Mouse (Mus musculus): ENCODE data around the gene Sh3tc1. TPM values are rescaled to one million over a fixed set of nuclear protein-coding genes. Genes with fewer than 3 reads are reported as not detected.

Sh3tc1 gene
- total RNA-seq, 1 experiment from 2014 or later = 8.5 TPM

DNA sequence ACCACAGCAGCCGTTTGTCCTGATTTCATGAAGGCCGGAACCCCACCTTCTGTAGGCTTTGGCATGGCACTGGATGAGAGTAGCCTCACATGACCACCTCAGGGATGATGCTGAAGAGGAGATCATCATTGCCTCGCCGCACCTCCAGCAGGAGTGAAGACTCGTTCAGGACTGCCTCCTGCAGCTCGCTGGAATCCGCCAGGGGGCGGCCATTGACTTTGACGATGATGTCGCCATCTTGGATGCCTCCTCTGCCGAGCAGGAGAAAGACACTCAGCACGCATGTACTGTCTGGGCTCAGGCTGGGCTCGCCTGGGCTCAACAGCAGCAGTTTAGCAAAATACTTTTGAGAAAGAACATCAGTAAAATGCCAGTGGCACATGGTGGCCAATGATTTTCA lies 86.9 kb downstream of the Sh3tc1 start:
- ATAC-seq (replicated peaks; ENCODE audit: low read depth, poor library complexity, severe bottlenecking) = no peak

DNA sequence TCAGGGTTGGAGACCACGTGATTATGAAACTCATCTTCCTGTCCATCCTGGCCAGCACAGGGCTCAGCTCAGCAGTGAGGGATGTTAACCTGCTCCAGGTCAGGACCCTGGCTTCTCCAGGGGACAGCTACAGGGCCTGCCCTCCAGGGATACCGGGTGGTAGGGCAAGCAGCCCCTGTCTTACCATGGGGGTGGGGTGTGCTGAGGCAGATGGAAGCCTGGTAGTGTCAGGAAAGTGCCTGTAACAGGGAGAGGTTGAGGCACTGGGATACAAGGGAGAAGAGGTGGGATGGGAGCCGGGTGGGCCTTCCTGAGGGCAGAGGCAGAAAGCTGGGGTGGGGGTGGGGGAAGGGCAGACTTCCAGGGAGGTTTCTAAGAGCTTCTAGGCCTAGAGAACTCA lies 87.5 kb downstream of the Sh3tc1 start:
- no peak for ATAC-seq (replicated peaks; ENCODE audit: low read depth, poor library complexity, severe bottlenecking)

DNA sequence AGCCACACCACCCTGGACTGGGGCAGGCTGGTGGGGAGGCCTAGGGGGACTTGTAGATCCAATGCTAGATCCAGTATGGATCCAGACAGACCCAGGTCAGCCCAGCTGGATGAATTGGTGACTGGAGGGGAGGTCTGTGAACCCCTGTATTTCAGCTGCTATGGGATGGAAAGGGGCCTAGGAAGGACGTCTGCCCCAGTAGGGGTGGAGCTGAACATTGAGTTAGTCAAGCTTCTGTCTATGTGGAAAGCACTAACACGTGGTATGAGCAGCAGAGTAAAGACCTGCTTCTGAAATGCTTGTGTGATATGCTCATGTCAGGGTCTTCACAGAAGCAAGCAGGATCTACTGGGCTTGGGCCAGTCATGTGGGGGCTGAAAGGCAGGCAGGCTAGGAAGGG lies 91.6 kb downstream of the Sh3tc1 start:
- no peak for ATAC-seq (replicated peaks; ENCODE audit: low read depth, poor library complexity, severe bottlenecking)

DNA sequence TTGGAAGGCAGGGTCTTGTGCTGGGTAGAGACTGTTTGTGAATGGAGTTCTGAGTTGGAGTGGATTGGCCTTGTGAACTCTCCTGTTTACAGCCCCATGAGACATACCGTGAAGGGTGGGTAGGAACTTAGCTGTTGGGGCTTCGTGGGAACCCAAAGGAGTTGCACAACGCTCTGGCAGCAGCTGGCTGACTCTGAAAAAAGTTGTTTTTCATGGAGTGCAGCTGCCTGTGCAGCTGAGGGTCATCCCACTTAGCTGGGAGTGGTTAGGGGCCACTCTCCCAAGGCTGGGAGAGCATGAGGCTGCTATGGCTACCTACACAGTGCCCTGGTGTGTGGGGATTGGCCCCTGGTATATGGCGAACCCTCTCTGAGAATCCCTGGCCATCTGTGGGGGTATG lies 92.2 kb downstream of the Sh3tc1 start:
- ATAC-seq (replicated peaks; ENCODE audit: low read depth, poor library complexity, severe bottlenecking) = no peak

Other genes starting within 250 kb of the Sh3tc1 start
- gene Cpz, start 214.3 kb downstream of the Sh3tc1 start, total RNA-seq (2017) = not detected in 2 replicates
- 6.6 and 7.4 TPM in 2 replicates for gene Trmt44, start 164.9 kb downstream of the Sh3tc1 start, total RNA-seq (2017)
- 20.4 and 21.1 TPM in 2 replicates for gene Acox3, start 156.9 kb downstream of the Sh3tc1 start, total RNA-seq (2017)
- not detected in 2 replicates for gene Htra3, start 60.2 kb downstream of the Sh3tc1 start, total RNA-seq (2017)
- gene Ablim2, start 17.9 kb upstream of the Sh3tc1 start, total RNA-seq (2017) = not detected in 2 replicates
- 1.5 and 3.6 TPM in 2 replicates for gene Afap1, start 153.3 kb upstream of the Sh3tc1 start, total RNA-seq (2017)

Data from common myeloid progenitor, adult 5-6 weeks (primary cell).